In genomic region chr14:59533908-59534307, GRCm38 (mm10) we compare ENCODE assay signal across 18 mouse cellular contexts.
"Had no signal": no experiment of that assay in that cellular context is flagged by ENCODE, and none has a peak within 500 bp of the region (broad histone marks: within the 10 kb centered on the region; RNA-seq: fewer than 3 reads in every experiment).

No protein-coding gene starts in this region.

- H3K9ac ChIP-seq: liver, embryonic 14.5 days; lung, embryonic 15.5 days; stomach, embryonic 15.5 days had no signal

- H3K4me1 ChIP-seq: stomach, embryonic 15.5 days had no signal

- H3K27ac ChIP-seq: kidney, postnatal 0 days; layer of hippocampus, adult 2 months; left cerebral cortex, adult 2 months; liver, embryonic 14.5 days; midbrain, embryonic 10.5 days had no signal

- H3K4me2 ChIP-seq: lung, embryonic 15.5 days; stomach, embryonic 15.5 days had no signal

- H3K4me3 ChIP-seq: layer of hippocampus, adult 2 months; left cerebral cortex, adult 2 months; lung, embryonic 15.5 days; megakaryocyte, embryonic 14.5 days; midbrain, embryonic 10.5 days; stomach, embryonic 15.5 days had no signal

- H3K36me3 ChIP-seq: lung, embryonic 15.5 days; midbrain, embryonic 10.5 days had no signal

- DNase-seq: kidney, adult 2 months; kidney, postnatal 25 days; layer of hippocampus, adult 9-11 months; lung, adult 18-20 months; lung, postnatal 10 days; lung, postnatal 36 days; right cerebral cortex, postnatal 25 days; spleen, adult 18-20 months; thymus, postnatal 36 days had no signal

- H3K27me3 ChIP-seq: lung, embryonic 15.5 days; megakaryocyte, embryonic 14.5 days; stomach, embryonic 15.5 days had no signal

- ATAC-seq: midbrain, embryonic 16.5 days had no signal

- H3K9me3 ChIP-seq: lung, embryonic 15.5 days; megakaryocyte, embryonic 14.5 days; midbrain, embryonic 10.5 days; stomach, embryonic 15.5 days had no signal
